Mouse (Mus musculus) heart, embryonic 11.5 days (tissue): Measurements from ENCODE around the gene Plekhs1. TPM values are rescaled to one million over a fixed set of nuclear protein-coding genes. Genes with fewer than 3 reads are reported as not detected.

Experiments used
- ATAC-seq: fragments of 200-750 bp; cut with Nextera tagmentation; replicated peaks from 2 replicates; pipeline ENCODE4 v1.8.0; 2017; ENCODE audit warnings: moderate library complexity; ENCODE audit not compliant: insufficient number of reproducible peaks, low FRiP score, low TSS enrichment
- H3K27ac ChIP-seq: fragments of 300-500 bp; sonication (generic); 2 replicates; pipeline ENCODE4 v1.5.1; 2014; ENCODE audit warnings: mild to moderate bottlenecking, low read depth, low read length
- H3K27me3 ChIP-seq: fragments of 300-500 bp; sonication (generic); 2 replicates; pipeline ENCODE4 v1.6.1; 2014; ENCODE audit warnings: mild to moderate bottlenecking, low read length, mixed read lengths; ENCODE audit not compliant: control insufficient read depth, insufficient read depth
- H3K36me3 ChIP-seq: fragments of 300-500 bp; sonication (generic); 2 replicates; pipeline ENCODE4 v1.6.1; 2014; ENCODE audit warnings: mild to moderate bottlenecking, low read length, moderate library complexity, mixed read lengths; ENCODE audit not compliant: control insufficient read depth, insufficient read depth
- H3K4me1 ChIP-seq: fragments of 300-500 bp; sonication (generic); 2 replicates; pipeline ENCODE4 v1.6.1; 2014; ENCODE audit warnings: low read length; ENCODE audit not compliant: control insufficient read depth, insufficient read depth
- H3K4me2 ChIP-seq: fragments of 300-500 bp; sonication (generic); 2 replicates; pipeline ENCODE4 v1.6.1; 2014; ENCODE audit warnings: mild to moderate bottlenecking, moderate library complexity
- H3K4me3 ChIP-seq: fragments of 300-500 bp; sonication (generic); 2 replicates; pipeline ENCODE4 v1.5.1; 2014; ENCODE audit warnings: low read depth, low read length
- H3K9ac ChIP-seq: fragments of 300-500 bp; sonication (generic); 2 replicates; pipeline ENCODE4 v1.6.1; 2014; ENCODE audit warnings: mild to moderate bottlenecking, low read depth, low read length, moderate library complexity
- H3K9me3 ChIP-seq: fragments of 300-500 bp; sonication (generic); replicated peaks from 2 replicates; pipeline ENCODE4 v1.6.1; 2016; ENCODE audit warnings: low read length; ENCODE audit not compliant: control insufficient read depth
- WGBS: fragments of 180-500 bp; shearing (Covaris S2); extraction: QIAGEN DNeasy Blood & Tissue Kit; methylation state at CpG from one replicate; pipeline ENCODE4 v1.1.7; 2014; ENCODE audit not compliant: insufficient replicate concordance; 5-methylcytosine and 5-hydroxymethylcytosine counted together
- polyA plus RNA-seq: library from polyadenylated mRNA; unstranded; fragments of >200 nt; fragmentation: Nextera tagmentation; extraction: Ambion mirVana; gene quantifications from 2 replicates; pipeline ENCODE4 v1.2.1, GENCODE M21; 2014

Gene Plekhs1
- polyA plus RNA-seq = 0.06 TPM in 1 of 2 replicates, not detected in the other

GRCm38 (mm10) chr19:56461522-56462101, at the start of gene Plekhs1:
Gene Plekhs1, plus strand, starts transcription at chr19:56461640.
- Histone ChIP-seq H3K4me2 (no peak within 1 kb of the TSS), H3K4me3 (no peak within 1 kb of the TSS), H3K36me3 (no peaks in the 10 kb centered on the region), H3K4me1 (no peaks in the 10 kb centered on the region), H3K9ac (no peak within 1 kb of the TSS), H3K9me3 (no peaks in the 10 kb centered on the region), H3K27me3 (no peaks in the 10 kb centered on the region), H3K27ac (no peak within 1 kb of the TSS)
- 66% methylated on average over 10 of the region's 10 CpGs for WGBS
- no peak for ATAC-seq

GRCm38 (mm10) chr19:56418404-56418803, 43.0 kb upstream of the Plekhs1 start:
- no peaks in the 10 kb centered on the region for H3K36me3 ChIP-seq
- no peaks in the 10 kb centered on the region for H3K9me3 ChIP-seq
- H3K4me1 ChIP-seq = no peaks in the 10 kb centered on the region
- no peaks in the 10 kb centered on the region for H3K27me3 ChIP-seq
- H3K9ac ChIP-seq = no peak overlapping the region
- no peak overlapping the region for H3K27ac ChIP-seq
- WGBS = 88% methylated on average over 4 of the region's 4 CpGs
- no peak overlapping the region for H3K4me2 ChIP-seq
- no peak overlapping the region for H3K4me3 ChIP-seq
- ATAC-seq = no peak

- Histone ChIP-seq H3K9me3 (no peaks in the 10 kb centered on the region), H3K4me2 (no peak overlapping the region), H3K27me3 (no peaks in the 10 kb centered on the region), H3K9ac (no peak overlapping the region), H3K27ac (no peak overlapping the region), H3K4me1 (no peaks in the 10 kb centered on the region), H3K4me3 (no peak overlapping the region), H3K36me3 (no peaks in the 10 kb centered on the region)
- no peak for ATAC-seq
- WGBS = 62% methylated on average over 9 of the region's 9 CpGs
Observed at GRCm38 (mm10) chr19:56419452-56419851, 42.0 kb upstream of the Plekhs1 start.

- no peaks in the 10 kb centered on the region for H3K36me3 ChIP-seq
- H3K4me3 ChIP-seq = no peak overlapping the region
- no peak overlapping the region for H3K9ac ChIP-seq
- WGBS = 90% methylated on average over 3 of the region's 3 CpGs
- no peaks in the 10 kb centered on the region for H3K4me1 ChIP-seq
- no peak overlapping the region for H3K4me2 ChIP-seq
- no peaks in the 10 kb centered on the region for H3K9me3 ChIP-seq
- no peaks in the 10 kb centered on the region for H3K27me3 ChIP-seq
- no peak for ATAC-seq
- no peak overlapping the region for H3K27ac ChIP-seq
Observed at GRCm38 (mm10) chr19:56420345-56420744, 41.1 kb upstream of the Plekhs1 start.

GRCm38 (mm10) chr19:56422476-56423338, 38.7 kb upstream of the Plekhs1 start:
- 39% methylated on average over 14 of the region's 14 CpGs for WGBS
- Histone ChIP-seq H3K4me2 (no peak overlapping the region; the same call in 1 of the 2 replicates), H3K4me3 (no peak overlapping the region), H3K9me3 (no peaks in the 10 kb centered on the region), H3K9ac (no peak overlapping the region), H3K4me1 (peaks cover 7% of the 10 kb centered on the region; the same call in 1 of the 2 replicates), H3K36me3 (no peaks in the 10 kb centered on the region), H3K27me3 (no peaks in the 10 kb centered on the region), H3K27ac (no peak overlapping the region)
- ATAC-seq = no peak

GRCm38 (mm10) chr19:56423370-56423769, 38.1 kb upstream of the Plekhs1 start:
- ATAC-seq = no peak
- Histone ChIP-seq H3K4me2 (no peak overlapping the region), H3K27me3 (no peaks in the 10 kb centered on the region), H3K27ac (no peak overlapping the region), H3K9ac (no peak overlapping the region), H3K4me1 (peaks cover 7% of the 10 kb centered on the region; the same call in 1 of the 2 replicates), H3K4me3 (no peak overlapping the region), H3K9me3 (no peaks in the 10 kb centered on the region), H3K36me3 (no peaks in the 10 kb centered on the region)
- 76% methylated on average over 12 of the region's 12 CpGs for WGBS

GRCm38 (mm10) chr19:56424606-56425395, 36.6 kb upstream of the Plekhs1 start:
- ATAC-seq = no peak
- H3K9ac ChIP-seq = no peak overlapping the region
- no peak overlapping the region for H3K4me3 ChIP-seq
- H3K36me3 ChIP-seq = no peaks in the 10 kb centered on the region
- 76% methylated on average over 17 of the region's 17 CpGs for WGBS
- no peaks in the 10 kb centered on the region for H3K9me3 ChIP-seq
- H3K4me2 ChIP-seq = no peak overlapping the region
- H3K27ac ChIP-seq = 0 out of 2 replicates have a peak overlapping the region, but pooled peaks have one; percentile 77
- peaks cover 7% of the 10 kb centered on the region; the same call in 1 of the 2 replicates for H3K4me1 ChIP-seq
- no peaks in the 10 kb centered on the region for H3K27me3 ChIP-seq

- peak overlapping the region; percentile 77 for H3K27ac ChIP-seq
- peak overlapping the region; percentile 64 for H3K9ac ChIP-seq
- H3K4me3 ChIP-seq = no peak overlapping the region
- peak overlapping the region; percentile 24 for H3K4me2 ChIP-seq
- ATAC-seq = peak; percentile 43; the same call in 1 of the 2 replicates
- H3K27me3 ChIP-seq = no peaks in the 10 kb centered on the region
- H3K9me3 ChIP-seq = no peaks in the 10 kb centered on the region
- H3K36me3 ChIP-seq = no peaks in the 10 kb centered on the region
- 43% methylated on average over 9 of the region's 9 CpGs for WGBS
- H3K4me1 ChIP-seq = peaks cover 7% of the 10 kb centered on the region; the same call in 1 of the 2 replicates
Observed at GRCm38 (mm10) chr19:56425492-56425891, 35.9 kb upstream of the Plekhs1 start.
